Mouse (Mus musculus): Measurements from ENCODE around the gene Tmem26. TPM values are rescaled to one million over a fixed set of nuclear protein-coding genes. Genes with fewer than 3 reads are reported as not detected.
"Not testable (repeated sequence)": the region's sequence is repeated elsewhere in the genome, so short reads cannot be mapped to it uniquely, and the experiment has no call there.

Tmem26 gene
- polyA plus RNA-seq, 1 experiment, result 2.1 TPM

- under 1% methylated on average over 11 of the region's 11 CpGs for WGBS
- Histone ChIP-seq H3K4me3 (replicated peaks; ENCODE audit: control insufficient read depth, low read depth, low read length) (peak overlapping the region; percentile 55), H3K4me1 (ENCODE audit: control insufficient read depth, insufficient read depth, low read length) (no peaks in the 10 kb centered on the region; the same call in 1 of the 2 replicates), H3K27ac (ENCODE audit: control insufficient read depth, insufficient read depth, low read depth, low read length, poor library complexity) (0 out of 2 replicates have a peak overlapping the region, but pooled peaks have one; percentile 23)
- TF ChIP-seq POLR2A (IDR thresholded peaks at IDR 0.05; ENCODE audit: borderline replicate concordance, control insufficient read depth, low read depth, low read length) (no peak), CTCF (IDR thresholded peaks at IDR 0.05; ENCODE audit: control insufficient read depth, insufficient read depth, low read length) (no peak)
Measured at GRCm38 (mm10) chr10:68724361-68724720, 895 bp downstream of the Tmem26 start.

- Histone ChIP-seq H3K27ac (ENCODE audit: control insufficient read depth, insufficient read depth, low read depth, low read length, poor library complexity) (no peak overlapping the region), H3K4me3 (replicated peaks; ENCODE audit: control insufficient read depth, low read depth, low read length) (no peak overlapping the region), H3K4me1 (ENCODE audit: control insufficient read depth, insufficient read depth, low read length) (no peaks in the 10 kb centered on the region; the same call in 1 of the 2 replicates)
- no peak for TF ChIP-seq POLR2A (IDR thresholded peaks at IDR 0.05; ENCODE audit: borderline replicate concordance, control insufficient read depth, low read depth, low read length)
- TF ChIP-seq CTCF (IDR thresholded peaks at IDR 0.05; ENCODE audit: control insufficient read depth, insufficient read depth, low read length), result no peak
- 85% methylated on average over 5 of the region's 5 CpGs for whole genome bisulfite sequencing
Measured at GRCm38 (mm10) chr10:68727464-68727863, 4.0 kb downstream of the Tmem26 start.

- no peak overlapping the region for H3K4me3 ChIP-seq (replicated peaks; ENCODE audit: control insufficient read depth, low read depth, low read length)
- TF ChIP-seq CTCF (IDR thresholded peaks at IDR 0.05; ENCODE audit: control insufficient read depth, insufficient read depth, low read length), result no peak
- TF ChIP-seq POLR2A (IDR thresholded peaks at IDR 0.05; ENCODE audit: borderline replicate concordance, control insufficient read depth, low read depth, low read length), result no peak
- H3K27ac ChIP-seq (ENCODE audit: control insufficient read depth, insufficient read depth, low read depth, low read length, poor library complexity), result no peak overlapping the region
- H3K4me1 ChIP-seq (ENCODE audit: control insufficient read depth, insufficient read depth, low read length), result no peaks in the 10 kb centered on the region
- 40% methylated on average over 3 of the region's 3 CpGs for WGBS
Measured at GRCm38 (mm10) chr10:68735621-68736020, 12.2 kb downstream of the Tmem26 start.

- no peaks in the 10 kb centered on the region for H3K4me1 ChIP-seq (ENCODE audit: control insufficient read depth, insufficient read depth, low read length)
- TF ChIP-seq POLR2A (IDR thresholded peaks at IDR 0.05; ENCODE audit: borderline replicate concordance, control insufficient read depth, low read depth, low read length), result no peak
- no peak for TF ChIP-seq CTCF (IDR thresholded peaks at IDR 0.05; ENCODE audit: control insufficient read depth, insufficient read depth, low read length)
- 64% methylated on average over 7 of the region's 7 CpGs for WGBS
- H3K27ac ChIP-seq (ENCODE audit: control insufficient read depth, insufficient read depth, low read depth, low read length, poor library complexity), result no peak overlapping the region
- H3K4me3 ChIP-seq (replicated peaks; ENCODE audit: control insufficient read depth, low read depth, low read length), result no peak overlapping the region
Measured at GRCm38 (mm10) chr10:68737391-68737790, 13.9 kb downstream of the Tmem26 start.

GRCm38 (mm10) chr10:68738981-68739380 is 15.5 kb downstream of the Tmem26 start:
- WGBS, result 87% methylated on average over 1 of the region's 1 CpGs
- not testable (repeated sequence) for H3K4me3 ChIP-seq (replicated peaks; ENCODE audit: control insufficient read depth, low read depth, low read length); H3K4me1 ChIP-seq (ENCODE audit: control insufficient read depth, insufficient read depth, low read length); H3K27ac ChIP-seq (ENCODE audit: control insufficient read depth, insufficient read depth, low read depth, low read length, poor library complexity)

GRCm38 (mm10) chr10:68740251-68740650 is 16.8 kb downstream of the Tmem26 start:
- Histone ChIP-seq H3K27ac (ENCODE audit: control insufficient read depth, insufficient read depth, low read depth, low read length, poor library complexity) (no peak overlapping the region), H3K4me3 (replicated peaks; ENCODE audit: control insufficient read depth, low read depth, low read length) (no peak overlapping the region), H3K4me1 (ENCODE audit: control insufficient read depth, insufficient read depth, low read length) (no peaks in the 10 kb centered on the region)
- 76% methylated on average over 2 of the region's 2 CpGs for WGBS
- TF ChIP-seq CTCF (IDR thresholded peaks at IDR 0.05; ENCODE audit: control insufficient read depth, insufficient read depth, low read length) (no peak), POLR2A (IDR thresholded peaks at IDR 0.05; ENCODE audit: borderline replicate concordance, control insufficient read depth, low read depth, low read length) (no peak)

- H3K4me3 ChIP-seq (replicated peaks; ENCODE audit: control insufficient read depth, low read depth, low read length), result no peak overlapping the region
- no peak for TF ChIP-seq POLR2A (IDR thresholded peaks at IDR 0.05; ENCODE audit: borderline replicate concordance, control insufficient read depth, low read depth, low read length)
- no peak for TF ChIP-seq CTCF (IDR thresholded peaks at IDR 0.05; ENCODE audit: control insufficient read depth, insufficient read depth, low read length)
- H3K4me1 ChIP-seq (ENCODE audit: control insufficient read depth, insufficient read depth, low read length), result no peaks in the 10 kb centered on the region
- H3K27ac ChIP-seq (ENCODE audit: control insufficient read depth, insufficient read depth, low read depth, low read length, poor library complexity), result no peak overlapping the region
- WGBS, result 88% methylated on average over 7 of the region's 7 CpGs
Measured at GRCm38 (mm10) chr10:68750921-68751320, 27.5 kb downstream of the Tmem26 start.

- WGBS, result 7% methylated on average over 5 of the region's 5 CpGs
- H3K27ac ChIP-seq (ENCODE audit: control insufficient read depth, insufficient read depth, low read depth, low read length, poor library complexity), result no peak overlapping the region
- no peak overlapping the region for H3K4me3 ChIP-seq (replicated peaks; ENCODE audit: control insufficient read depth, low read depth, low read length)
- H3K4me1 ChIP-seq (ENCODE audit: control insufficient read depth, insufficient read depth, low read length), result no peaks in the 10 kb centered on the region
- TF ChIP-seq POLR2A (IDR thresholded peaks at IDR 0.05; ENCODE audit: borderline replicate concordance, control insufficient read depth, low read depth, low read length), result no peak
- no peak for TF ChIP-seq CTCF (IDR thresholded peaks at IDR 0.05; ENCODE audit: control insufficient read depth, insufficient read depth, low read length)
Measured at GRCm38 (mm10) chr10:68759238-68759637, 35.8 kb downstream of the Tmem26 start.

GRCm38 (mm10) chr10:68759789-68760188 is 36.3 kb downstream of the Tmem26 start:
- H3K27ac ChIP-seq (ENCODE audit: control insufficient read depth, insufficient read depth, low read depth, low read length, poor library complexity), result no peak overlapping the region
- WGBS, result 91% methylated on average over 7 of the region's 7 CpGs
- TF ChIP-seq CTCF (IDR thresholded peaks at IDR 0.05; ENCODE audit: control insufficient read depth, insufficient read depth, low read length), result no peak
- TF ChIP-seq POLR2A (IDR thresholded peaks at IDR 0.05; ENCODE audit: borderline replicate concordance, control insufficient read depth, low read depth, low read length), result no peak

More at GRCm38 (mm10) chr10:68759789-68760188, 36.3 kb downstream of the Tmem26 start:
- no peak overlapping the region for H3K4me3 ChIP-seq (replicated peaks; ENCODE audit: control insufficient read depth, low read depth, low read length)
- no peaks in the 10 kb centered on the region for H3K4me1 ChIP-seq (ENCODE audit: control insufficient read depth, insufficient read depth, low read length)
